Mouse (Mus musculus): ENCODE measurements around the gene Ktn1.

Gene Ktn1

GRCm38 (mm10) chr14:47754253-47754897, 106.1 kb downstream of the Ktn1 start:
- DNase-seq (ENCODE audit: low read depth), result no peak

GRCm38 (mm10) chr14:47756411-47757065, 108.3 kb downstream of the Ktn1 start:
- no peak for DNase-seq (ENCODE audit: low read depth)

GRCm38 (mm10) chr14:47765192-47765591, 116.9 kb downstream of the Ktn1 start:
- DNase-seq (ENCODE audit: low read depth), result no peak

- no peak for DNase-seq (ENCODE audit: low read depth)
These were observed 117.5 kb downstream of the Ktn1 start for GRCm38 (mm10) chr14:47765796-47766195.

- DNase-seq (ENCODE audit: low read depth), result no peak
These were observed 118.1 kb downstream of the Ktn1 start for GRCm38 (mm10) chr14:47766373-47766772.

- DNase-seq (ENCODE audit: low read depth), result no peak
These were observed 123.2 kb downstream of the Ktn1 start for GRCm38 (mm10) chr14:47771496-47771895.

GRCm38 (mm10) chr14:47775543-47775942, 127.3 kb downstream of the Ktn1 start:
- no peak for DNase-seq (ENCODE audit: low read depth)

- DNase-seq (ENCODE audit: low read depth), result no peak
These were observed 128.2 kb downstream of the Ktn1 start for GRCm38 (mm10) chr14:47776260-47777035.

GRCm38 (mm10) chr14:47786112-47786511, 137.9 kb downstream of the Ktn1 start:
- no peak for DNase-seq (ENCODE audit: low read depth)

Data from naive thymus-derived CD4-positive, alpha-beta T cell, adult 2 months (primary cell).